Mouse (Mus musculus): Measurements from ENCODE around the gene Lmna. TPM values are rescaled to one million over a fixed set of nuclear protein-coding genes. Genes with fewer than 3 reads are reported as not detected.
A peak's percentile ranks its signal among the peaks of the same experiment; 100 is the strongest.

Lmna gene
- polyA plus RNA-seq, 1 experiment from 2014 or later = 96.0 TPM

GRCm38 (mm10) chr3:88486043-88486442, 23.7 kb downstream of the Lmna start:
- Histone ChIP-seq H3K27me3 (replicated peaks; ENCODE audit: control insufficient read depth, insufficient read depth, low read length) (peaks cover 25% of the 10 kb centered on the region), H3K4me1 (replicated peaks; ENCODE audit: control insufficient read depth, insufficient read depth, low read length) (peaks cover 5% of the 10 kb centered on the region), H3K4me3 (ENCODE audit: low read depth, low read length) (no peak overlapping the region), H3K36me3 (ENCODE audit: control insufficient read depth, insufficient read depth, low read length) (peaks cover 19% of the 10 kb centered on the region), H3K4me2 (ENCODE audit: low read length) (no peak overlapping the region), H3K9me3 (ENCODE audit: control insufficient read depth, low read length) (no peaks in the 10 kb centered on the region), H3K27ac (ENCODE audit: low read depth) (no peak overlapping the region), H3K9ac (ENCODE audit: low read length) (no peak overlapping the region)
- ATAC-seq (replicated peaks; ENCODE audit: low FRiP score, low TSS enrichment, low read depth) = no peak
- 72% methylated on average over 5 of the region's 5 CpGs for WGBS
- no peak for DNase-seq (ENCODE audit: low spot score)

- DNase-seq (ENCODE audit: low spot score) (peak; percentile 70), ATAC-seq (replicated peaks; ENCODE audit: low FRiP score, low TSS enrichment, low read depth) (no peak)
- peak overlapping the region; percentile 39 for H3K4me2 ChIP-seq (ENCODE audit: low read length)
- WGBS = 20% methylated on average over 39 of the region's 39 CpGs
- peaks cover 5% of the 10 kb centered on the region for H3K4me1 ChIP-seq (replicated peaks; ENCODE audit: control insufficient read depth, insufficient read depth, low read length)
- H3K27me3 ChIP-seq (replicated peaks; ENCODE audit: control insufficient read depth, insufficient read depth, low read length) = peaks cover 25% of the 10 kb centered on the region
- H3K27ac ChIP-seq (ENCODE audit: low read depth) = no peak overlapping the region
- no peaks in the 10 kb centered on the region for H3K9me3 ChIP-seq (ENCODE audit: control insufficient read depth, low read length)
- peak overlapping the region; percentile 4; the same call in 1 of the 2 replicates for H3K4me3 ChIP-seq (ENCODE audit: low read depth, low read length)
- H3K9ac ChIP-seq (ENCODE audit: low read length) = no peak overlapping the region
- H3K36me3 ChIP-seq (ENCODE audit: control insufficient read depth, insufficient read depth, low read length) = peaks cover 19% of the 10 kb centered on the region
Observed at GRCm38 (mm10) chr3:88484597-88485316, 25.0 kb downstream of the Lmna start.

DNA sequence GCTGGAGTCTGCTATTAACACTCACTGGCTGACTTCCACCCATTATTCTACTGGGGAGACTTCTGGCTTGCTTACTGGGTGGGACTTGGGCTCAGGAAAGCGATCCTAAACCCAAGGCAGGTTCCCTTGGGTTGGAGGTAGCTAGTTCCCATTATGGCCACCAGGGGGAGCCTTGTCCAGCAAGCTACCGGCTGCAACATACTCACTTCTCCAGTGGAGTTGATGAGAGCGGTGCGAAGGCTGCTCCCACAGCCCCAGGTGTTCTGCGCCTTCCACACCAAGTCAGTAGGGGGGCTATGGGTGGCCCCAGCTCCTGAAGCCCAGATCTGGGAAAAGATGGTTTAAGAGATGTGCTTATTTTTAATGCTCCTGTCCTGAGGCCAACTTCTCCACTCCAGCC, 26.1 kb downstream of the Lmna start:
- Histone ChIP-seq H3K27ac (ENCODE audit: low read depth) (no peak overlapping the region), H3K4me3 (ENCODE audit: low read depth, low read length) (no peak overlapping the region), H3K9me3 (ENCODE audit: control insufficient read depth, low read length) (no peaks in the 10 kb centered on the region), H3K27me3 (replicated peaks; ENCODE audit: control insufficient read depth, insufficient read depth, low read length) (peaks cover 25% of the 10 kb centered on the region), H3K9ac (ENCODE audit: low read length) (no peak overlapping the region), H3K36me3 (ENCODE audit: control insufficient read depth, insufficient read depth, low read length) (peaks cover 19% of the 10 kb centered on the region), H3K4me1 (replicated peaks; ENCODE audit: control insufficient read depth, insufficient read depth, low read length) (peaks cover 3% of the 10 kb centered on the region), H3K4me2 (ENCODE audit: low read length) (no peak overlapping the region)
- peak; percentile 52 for ATAC-seq (replicated peaks; ENCODE audit: low FRiP score, low TSS enrichment, low read depth)
- DNase-seq (ENCODE audit: low spot score) = peak; percentile 91
- 2% methylated on average over 5 of the region's 5 CpGs for WGBS

- Histone ChIP-seq H3K4me1 (replicated peaks; ENCODE audit: control insufficient read depth, insufficient read depth, low read length) (no peaks in the 10 kb centered on the region), H3K4me3 (ENCODE audit: low read depth, low read length) (no peak overlapping the region), H3K36me3 (ENCODE audit: control insufficient read depth, insufficient read depth, low read length) (peaks cover 19% of the 10 kb centered on the region), H3K4me2 (ENCODE audit: low read length) (no peak overlapping the region), H3K27me3 (replicated peaks; ENCODE audit: control insufficient read depth, insufficient read depth, low read length) (peaks cover 25% of the 10 kb centered on the region), H3K9ac (ENCODE audit: low read length) (no peak overlapping the region), H3K27ac (ENCODE audit: low read depth) (no peak overlapping the region), H3K9me3 (ENCODE audit: control insufficient read depth, low read length) (no peaks in the 10 kb centered on the region)
- WGBS = 76% methylated on average over 8 of the region's 8 CpGs
- DNase-seq (ENCODE audit: low spot score) (no peak), ATAC-seq (replicated peaks; ENCODE audit: low FRiP score, low TSS enrichment, low read depth) (peak; percentile 14; the same call in 1 of the 2 replicates)
Observed at GRCm38 (mm10) chr3:88483141-88483540, 26.6 kb downstream of the Lmna start.

DNA sequence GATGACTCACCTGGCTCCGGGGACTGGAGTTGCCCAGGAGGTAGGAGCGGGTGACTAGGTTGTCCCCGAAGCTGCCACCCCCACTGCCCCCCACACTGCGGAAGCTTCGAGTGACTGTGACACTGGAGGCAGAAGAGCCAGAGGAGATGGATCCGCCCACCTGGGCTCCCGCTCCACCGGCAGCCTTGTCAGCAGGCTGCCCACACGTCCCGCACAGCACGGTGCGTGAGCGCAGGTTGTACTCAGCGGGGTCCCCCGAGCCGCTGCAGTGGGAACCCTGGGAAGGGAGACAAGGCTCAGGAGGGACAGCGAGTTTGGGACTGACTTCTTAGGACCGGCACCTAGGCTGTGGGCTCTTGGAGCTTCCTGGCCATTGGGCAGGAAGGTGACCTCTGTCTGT, 27.4 kb downstream of the Lmna start:
- DNase-seq (ENCODE audit: low spot score) (no peak), ATAC-seq (replicated peaks; ENCODE audit: low FRiP score, low TSS enrichment, low read depth) (no peak)
- H3K27ac ChIP-seq (ENCODE audit: low read depth) = no peak overlapping the region
- H3K36me3 ChIP-seq (ENCODE audit: control insufficient read depth, insufficient read depth, low read length) = peaks cover 16% of the 10 kb centered on the region
- peaks cover 25% of the 10 kb centered on the region for H3K27me3 ChIP-seq (replicated peaks; ENCODE audit: control insufficient read depth, insufficient read depth, low read length)
- no peak overlapping the region for H3K4me2 ChIP-seq (ENCODE audit: low read length)
- no peak overlapping the region for H3K9ac ChIP-seq (ENCODE audit: low read length)
- no peaks in the 10 kb centered on the region for H3K9me3 ChIP-seq (ENCODE audit: control insufficient read depth, low read length)
- H3K4me1 ChIP-seq (replicated peaks; ENCODE audit: control insufficient read depth, insufficient read depth, low read length) = no peaks in the 10 kb centered on the region
- no peak overlapping the region for H3K4me3 ChIP-seq (ENCODE audit: low read depth, low read length)
- WGBS = 41% methylated on average over 18 of the region's 18 CpGs

DNA sequence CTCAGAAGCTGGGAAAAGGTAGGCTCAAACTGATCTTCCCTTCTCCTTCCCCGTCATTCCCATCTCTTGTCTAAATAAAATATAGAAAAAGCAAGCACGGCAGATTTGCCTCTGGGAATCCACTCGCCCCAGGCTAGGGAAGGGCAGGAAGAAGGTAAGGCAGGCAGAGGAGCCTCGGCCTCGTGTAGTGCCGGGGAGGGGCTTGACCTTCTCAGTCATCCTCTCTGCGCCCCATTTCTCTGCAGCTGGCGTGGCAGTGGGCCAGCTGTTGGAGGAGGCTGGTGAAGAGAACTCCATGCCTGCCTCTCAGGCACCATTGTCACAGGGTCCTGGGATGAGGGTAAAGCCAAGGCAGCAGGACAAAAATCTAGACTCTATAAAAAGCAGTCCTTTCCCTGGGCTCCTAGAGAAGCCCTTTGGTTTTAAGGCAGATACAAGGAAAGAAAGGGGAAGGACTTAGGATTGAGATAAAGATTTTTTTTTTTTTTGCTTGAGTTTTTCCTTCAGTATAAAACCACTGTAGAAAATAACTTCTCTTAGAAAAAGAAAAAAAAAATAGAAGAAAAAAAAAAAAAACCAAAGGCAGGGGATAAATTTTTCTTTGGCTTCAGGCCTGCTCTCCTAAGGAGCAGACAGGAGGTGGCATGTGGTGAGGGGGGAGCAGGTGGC, 28.2 kb downstream of the Lmna start:
- no peak for DNase-seq (ENCODE audit: low spot score)
- H3K9me3 ChIP-seq (ENCODE audit: control insufficient read depth, low read length) = no peaks in the 10 kb centered on the region
- no peak overlapping the region for H3K27ac ChIP-seq (ENCODE audit: low read depth)
- no peak overlapping the region for H3K4me2 ChIP-seq (ENCODE audit: low read length)
- H3K4me1 ChIP-seq (replicated peaks; ENCODE audit: control insufficient read depth, insufficient read depth, low read length) = no peaks in the 10 kb centered on the region
- H3K9ac ChIP-seq (ENCODE audit: low read length) = no peak overlapping the region
- H3K36me3 ChIP-seq (ENCODE audit: control insufficient read depth, insufficient read depth, low read length) = peaks cover 11% of the 10 kb centered on the region
- no peak overlapping the region for H3K4me3 ChIP-seq (ENCODE audit: low read depth, low read length)
- peaks cover 21% of the 10 kb centered on the region for H3K27me3 ChIP-seq (replicated peaks; ENCODE audit: control insufficient read depth, insufficient read depth, low read length)
- 60% methylated on average over 8 of the region's 8 CpGs for WGBS
- no peak for ATAC-seq (replicated peaks; ENCODE audit: low FRiP score, low TSS enrichment, low read depth)

- H3K36me3 ChIP-seq (ENCODE audit: control insufficient read depth, insufficient read depth, low read length) = peaks cover 2% of the 10 kb centered on the region; the same call in 1 of the 2 replicates
- H3K4me3 ChIP-seq (ENCODE audit: low read depth, low read length) = no peak overlapping the region
- H3K9ac ChIP-seq (ENCODE audit: low read length) = no peak overlapping the region
- ATAC-seq (replicated peaks; ENCODE audit: low FRiP score, low TSS enrichment, low read depth) (no peak), DNase-seq (ENCODE audit: low spot score) (no peak)
- H3K4me1 ChIP-seq (replicated peaks; ENCODE audit: control insufficient read depth, insufficient read depth, low read length) = no peaks in the 10 kb centered on the region
- no peak overlapping the region for H3K27ac ChIP-seq (ENCODE audit: low read depth)
- WGBS = 92% methylated on average over 5 of the region's 5 CpGs
- no peak overlapping the region for H3K4me2 ChIP-seq (ENCODE audit: low read length)
- H3K27me3 ChIP-seq (replicated peaks; ENCODE audit: control insufficient read depth, insufficient read depth, low read length) = peaks cover 13% of the 10 kb centered on the region
- no peaks in the 10 kb centered on the region for H3K9me3 ChIP-seq (ENCODE audit: control insufficient read depth, low read length)
Observed at GRCm38 (mm10) chr3:88480679-88481078, 29.1 kb downstream of the Lmna start.

DNA sequence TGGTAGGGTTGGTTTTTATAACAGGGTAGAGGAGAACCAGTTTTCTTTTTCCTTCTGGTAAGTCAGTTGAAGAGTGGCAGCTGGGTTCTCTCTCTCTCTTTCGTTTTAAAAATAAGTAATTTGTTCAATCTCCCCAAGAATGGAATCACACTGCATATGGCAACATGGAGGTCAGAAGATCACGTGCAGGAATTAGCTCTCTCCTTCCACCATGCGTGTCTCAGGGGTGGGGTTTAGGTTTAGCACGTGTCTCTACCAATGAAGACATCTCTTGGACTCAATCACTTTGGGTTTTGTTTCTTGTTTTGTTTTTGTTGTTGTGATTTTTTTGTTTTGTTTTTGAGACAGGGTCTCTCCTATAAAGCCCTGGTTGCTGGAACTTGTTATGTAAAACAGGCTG, 29.9 kb downstream of the Lmna start:
- no peak overlapping the region for H3K27ac ChIP-seq (ENCODE audit: low read depth)
- H3K4me1 ChIP-seq (replicated peaks; ENCODE audit: control insufficient read depth, insufficient read depth, low read length) = no peaks in the 10 kb centered on the region
- ATAC-seq (replicated peaks; ENCODE audit: low FRiP score, low TSS enrichment, low read depth) = no peak
- H3K36me3 ChIP-seq (ENCODE audit: control insufficient read depth, insufficient read depth, low read length) = no peaks in the 10 kb centered on the region; the same call in 1 of the 2 replicates
- H3K9ac ChIP-seq (ENCODE audit: low read length) = no peak overlapping the region
- H3K4me2 ChIP-seq (ENCODE audit: low read length) = no peak overlapping the region
- WGBS = 75% methylated on average over 4 of the region's 4 CpGs
- DNase-seq (ENCODE audit: low spot score) = no peak
- H3K27me3 ChIP-seq (replicated peaks; ENCODE audit: control insufficient read depth, insufficient read depth, low read length) = peaks cover 4% of the 10 kb centered on the region
- no peak overlapping the region for H3K4me3 ChIP-seq (ENCODE audit: low read depth, low read length)
- no peaks in the 10 kb centered on the region for H3K9me3 ChIP-seq (ENCODE audit: control insufficient read depth, low read length)
